Mouse (Mus musculus): Measurements from ENCODE around the gene Nphp4. TPM values are rescaled to one million over a fixed set of nuclear protein-coding genes. Genes with fewer than 3 reads are reported as not detected.

Gene Nphp4
- polyA plus RNA-seq, 1 experiment from 2014 or later = 3.5 TPM

DNA sequence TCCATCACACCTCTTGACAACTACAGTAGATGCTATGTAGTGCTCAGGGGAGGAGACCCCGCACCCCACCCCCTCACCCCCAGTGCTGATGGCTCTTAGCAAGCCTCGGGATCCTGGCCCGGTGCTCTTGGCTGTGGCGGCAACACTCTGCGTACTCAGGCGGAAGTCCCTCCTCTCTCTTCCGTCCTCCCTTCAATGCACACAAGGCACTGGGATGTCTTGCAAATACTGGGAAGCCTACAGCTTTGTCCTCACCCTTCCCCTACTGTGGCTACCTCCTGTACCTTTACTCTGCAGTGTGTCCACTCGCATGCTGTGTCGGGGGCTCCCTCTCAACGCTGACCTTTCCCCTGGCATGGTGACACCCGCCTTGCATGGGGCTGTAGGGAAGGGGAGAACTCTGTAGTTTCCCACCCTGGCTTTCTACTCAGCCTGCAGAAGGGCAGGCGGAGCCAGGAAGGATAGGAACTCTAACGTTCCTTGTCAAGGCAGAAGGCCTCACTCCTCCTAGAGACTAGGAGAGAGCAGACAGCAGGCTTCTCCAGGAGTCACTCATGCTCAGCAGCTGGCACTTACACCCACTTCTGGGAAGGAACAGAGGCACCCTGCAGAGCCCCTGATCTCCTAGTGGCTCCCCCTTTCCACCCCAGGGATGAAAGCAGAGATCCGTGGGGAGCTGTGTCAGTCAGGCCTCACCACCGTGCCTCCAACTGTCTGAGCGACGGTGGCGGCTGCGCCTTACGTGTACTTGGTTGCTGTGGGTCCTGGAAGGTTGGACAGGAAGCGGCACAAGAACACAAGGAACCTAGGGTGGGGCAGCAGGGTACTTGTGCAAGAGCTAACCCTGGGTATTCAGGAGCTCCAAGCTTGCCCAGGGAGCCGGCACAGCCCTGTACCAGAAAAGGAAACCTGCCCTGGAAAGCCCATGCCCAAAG, 28.5 kb upstream of the Nphp4 start:
- H3K9ac ChIP-seq (ENCODE audit: low read depth, low read length) = no peak overlapping the region
- H3K4me3 ChIP-seq (ENCODE audit: low read depth, low read length) = no peak overlapping the region
- no peaks in the 10 kb centered on the region for H3K27me3 ChIP-seq (ENCODE audit: control insufficient read depth, insufficient read depth, low read length)
- H3K9me3 ChIP-seq (ENCODE audit: control insufficient read depth, low read length) = no peaks in the 10 kb centered on the region
- H3K4me1 ChIP-seq (replicated peaks; ENCODE audit: control insufficient read depth, insufficient read depth, low read length) = no peaks in the 10 kb centered on the region
- ATAC-seq (ENCODE audit: low FRiP score) (no peak), DNase-seq (ENCODE audit: low spot score) (no peak)
- H3K36me3 ChIP-seq (ENCODE audit: control insufficient read depth, insufficient read depth, low read length) = no peaks in the 10 kb centered on the region
- H3K27ac ChIP-seq (ENCODE audit: low read depth, low read length) = no peak overlapping the region
- no peak overlapping the region for H3K4me2 ChIP-seq (replicated peaks; ENCODE audit: low read depth, low read length)
- WGBS = 88% methylated on average over 22 of the region's 22 CpGs

DNA sequence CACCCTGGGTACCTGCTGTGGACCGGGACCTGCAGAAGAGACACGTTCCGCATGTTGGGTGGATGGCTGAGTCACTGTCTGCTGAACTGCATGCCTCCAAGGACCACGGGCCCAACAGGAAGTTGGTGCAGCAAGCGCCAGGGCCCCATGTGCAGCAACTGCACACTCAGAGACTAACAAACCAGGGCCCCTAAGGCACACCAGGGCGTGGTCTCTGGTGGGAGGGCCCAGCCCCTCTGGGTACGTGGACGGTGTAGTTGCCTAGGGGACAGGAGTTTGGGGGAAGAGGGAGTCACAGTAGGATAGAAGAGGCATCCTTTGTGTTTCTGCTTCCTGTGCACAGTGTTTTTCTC, 27.9 kb upstream of the Nphp4 start:
- no peaks in the 10 kb centered on the region for H3K36me3 ChIP-seq (ENCODE audit: control insufficient read depth, insufficient read depth, low read length)
- no peaks in the 10 kb centered on the region for H3K9me3 ChIP-seq (ENCODE audit: control insufficient read depth, low read length)
- no peak for DNase-seq (ENCODE audit: low spot score)
- H3K27ac ChIP-seq (ENCODE audit: low read depth, low read length) = no peak overlapping the region
- H3K27me3 ChIP-seq (ENCODE audit: control insufficient read depth, insufficient read depth, low read length) = no peaks in the 10 kb centered on the region
- no peaks in the 10 kb centered on the region for H3K4me1 ChIP-seq (replicated peaks; ENCODE audit: control insufficient read depth, insufficient read depth, low read length)
- no peak for ATAC-seq (ENCODE audit: low FRiP score)
- 68% methylated on average over 8 of the region's 8 CpGs for WGBS
- no peak overlapping the region for H3K4me3 ChIP-seq (ENCODE audit: low read depth, low read length)
- no peak overlapping the region for H3K9ac ChIP-seq (ENCODE audit: low read depth, low read length)
- no peak overlapping the region for H3K4me2 ChIP-seq (replicated peaks; ENCODE audit: low read depth, low read length)

DNA sequence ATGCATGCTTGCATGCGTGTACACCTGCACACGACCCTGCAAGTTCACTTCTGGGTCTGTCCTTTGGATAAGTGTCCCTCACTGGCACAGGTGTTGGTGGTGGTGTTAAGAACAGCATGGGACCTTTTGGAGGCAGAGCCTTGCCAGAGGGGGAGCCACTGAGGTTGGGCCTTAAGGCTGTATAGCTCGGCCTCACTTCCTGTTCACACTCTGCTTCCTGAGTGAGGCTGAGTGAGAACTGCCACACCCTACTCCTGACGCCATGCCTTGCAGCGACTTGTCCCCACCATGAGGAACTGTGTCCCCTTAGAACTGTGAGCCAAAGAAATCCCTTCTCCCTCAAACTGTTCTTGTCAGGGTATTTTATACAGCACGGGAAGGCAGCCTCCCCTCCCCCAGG, 25.1 kb upstream of the Nphp4 start:
- H3K4me1 ChIP-seq (replicated peaks; ENCODE audit: control insufficient read depth, insufficient read depth, low read length) = no peaks in the 10 kb centered on the region
- DNase-seq (ENCODE audit: low spot score) (no peak), ATAC-seq (ENCODE audit: low FRiP score) (no peak)
- no peaks in the 10 kb centered on the region for H3K36me3 ChIP-seq (ENCODE audit: control insufficient read depth, insufficient read depth, low read length)
- H3K9ac ChIP-seq (ENCODE audit: low read depth, low read length) = no peak overlapping the region
- H3K9me3 ChIP-seq (ENCODE audit: control insufficient read depth, low read length) = no peaks in the 10 kb centered on the region
- no peak overlapping the region for H3K4me2 ChIP-seq (replicated peaks; ENCODE audit: low read depth, low read length)
- 85% methylated on average over 6 of the region's 6 CpGs for WGBS
- H3K27me3 ChIP-seq (ENCODE audit: control insufficient read depth, insufficient read depth, low read length) = no peaks in the 10 kb centered on the region
- no peak overlapping the region for H3K4me3 ChIP-seq (ENCODE audit: low read depth, low read length)
- H3K27ac ChIP-seq (ENCODE audit: low read depth, low read length) = no peak overlapping the region

DNA sequence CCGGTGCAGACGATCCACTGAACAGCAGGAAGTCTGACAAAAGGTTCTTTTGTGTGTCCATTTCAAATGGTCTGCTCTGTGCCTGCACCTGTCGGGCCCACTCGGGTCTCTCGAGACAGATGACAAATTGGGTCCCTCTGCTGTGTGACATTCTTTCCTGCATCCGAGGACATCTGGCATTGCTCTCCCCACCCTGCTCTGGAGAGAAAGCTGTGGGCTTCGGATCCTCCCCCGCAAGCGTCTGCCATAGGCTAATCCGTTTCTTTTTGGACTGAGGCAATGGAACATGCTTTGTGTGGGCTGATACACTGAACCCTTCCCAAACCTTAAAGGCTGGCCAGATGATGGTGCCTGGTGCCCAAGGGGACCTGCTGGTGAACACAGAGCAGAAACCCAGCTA, 23.4 kb upstream of the Nphp4 start:
- DNase-seq (ENCODE audit: low spot score) (peak; percentile 25), ATAC-seq (ENCODE audit: low FRiP score) (peak; percentile 72)
- no peaks in the 10 kb centered on the region for H3K9me3 ChIP-seq (ENCODE audit: control insufficient read depth, low read length)
- H3K4me1 ChIP-seq (replicated peaks; ENCODE audit: control insufficient read depth, insufficient read depth, low read length) = no peaks in the 10 kb centered on the region
- peak overlapping the region; percentile 63; the same call in 1 of the 2 replicates for H3K27ac ChIP-seq (ENCODE audit: low read depth, low read length)
- H3K9ac ChIP-seq (ENCODE audit: low read depth, low read length) = no peak overlapping the region
- H3K4me2 ChIP-seq (replicated peaks; ENCODE audit: low read depth, low read length) = no peak overlapping the region
- H3K27me3 ChIP-seq (ENCODE audit: control insufficient read depth, insufficient read depth, low read length) = no peaks in the 10 kb centered on the region
- no peaks in the 10 kb centered on the region for H3K36me3 ChIP-seq (ENCODE audit: control insufficient read depth, insufficient read depth, low read length)
- no peak overlapping the region for H3K4me3 ChIP-seq (ENCODE audit: low read depth, low read length)
- WGBS = 36% methylated on average over 10 of the region's 10 CpGs

DNA sequence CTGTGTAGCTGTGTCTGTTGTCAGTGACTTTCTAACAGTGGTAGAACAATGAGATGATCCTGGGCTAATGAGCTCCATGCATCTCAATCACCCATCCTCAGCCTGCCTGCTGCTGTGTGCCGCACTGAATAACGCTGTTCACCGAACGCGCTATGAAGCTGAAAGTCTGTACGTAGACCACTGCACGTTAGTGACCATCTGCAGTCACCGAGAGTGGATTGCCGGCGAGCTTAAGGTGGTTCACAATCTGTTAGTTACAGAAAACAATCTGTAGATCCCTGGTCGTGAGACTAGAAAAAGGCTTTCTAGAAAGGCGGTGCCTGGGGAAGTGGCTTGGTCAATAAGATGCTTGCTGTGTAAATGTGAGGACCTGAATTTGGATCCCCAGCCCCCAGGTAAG, 22.4 kb upstream of the Nphp4 start:
- H3K27me3 ChIP-seq (ENCODE audit: control insufficient read depth, insufficient read depth, low read length) = no peaks in the 10 kb centered on the region

DNA sequence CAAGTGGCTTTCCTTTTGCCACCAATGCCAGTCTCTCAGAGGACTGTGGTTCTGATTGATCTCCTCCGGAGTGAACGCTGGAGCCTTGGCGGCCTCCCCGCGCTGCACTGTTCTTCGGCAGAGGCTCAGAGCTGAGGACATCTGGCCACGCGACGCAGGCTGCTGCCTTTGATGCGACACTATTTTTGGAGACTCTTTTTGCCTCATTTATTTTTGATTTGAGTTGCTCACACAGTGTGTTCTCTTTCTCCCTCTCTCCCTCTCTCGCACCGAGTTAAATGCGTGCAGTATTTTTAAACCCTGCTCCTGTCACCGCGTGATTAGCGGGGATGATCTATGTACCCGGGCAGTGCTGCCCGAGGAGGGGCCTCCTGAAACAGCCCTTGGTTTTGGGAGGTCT, 19.9 kb upstream of the Nphp4 start:
- no peak overlapping the region for H3K9ac ChIP-seq (ENCODE audit: low read depth, low read length)
- no peaks in the 10 kb centered on the region for H3K9me3 ChIP-seq (ENCODE audit: control insufficient read depth, low read length)
- H3K27ac ChIP-seq (ENCODE audit: low read depth, low read length) = no peak overlapping the region
- H3K4me2 ChIP-seq (replicated peaks; ENCODE audit: low read depth, low read length) = no peak overlapping the region
- H3K4me1 ChIP-seq (replicated peaks; ENCODE audit: control insufficient read depth, insufficient read depth, low read length) = no peaks in the 10 kb centered on the region
- no peaks in the 10 kb centered on the region for H3K27me3 ChIP-seq (ENCODE audit: control insufficient read depth, insufficient read depth, low read length)
- H3K4me3 ChIP-seq (ENCODE audit: low read depth, low read length) = no peak overlapping the region
- DNase-seq (ENCODE audit: low spot score) = no peak
- no peak for ATAC-seq (ENCODE audit: low FRiP score)
- no peaks in the 10 kb centered on the region for H3K36me3 ChIP-seq (ENCODE audit: control insufficient read depth, insufficient read depth, low read length)
- 89% methylated on average over 18 of the region's 18 CpGs for WGBS

More for the DNA sequence above, 22.4 kb upstream of the Nphp4 start:
- ATAC-seq (ENCODE audit: low FRiP score) (no peak), DNase-seq (ENCODE audit: low spot score) (no peak)
- WGBS = 86% methylated on average over 12 of the region's 12 CpGs
- Histone ChIP-seq H3K27ac (ENCODE audit: low read depth, low read length) (peak overlapping the region; percentile 47; the same call in 1 of the 2 replicates), H3K9me3 (ENCODE audit: control insufficient read depth, low read length) (no peaks in the 10 kb centered on the region), H3K4me3 (ENCODE audit: low read depth, low read length) (no peak overlapping the region), H3K9ac (ENCODE audit: low read depth, low read length) (no peak overlapping the region), H3K4me1 (replicated peaks; ENCODE audit: control insufficient read depth, insufficient read depth, low read length) (no peaks in the 10 kb centered on the region), H3K36me3 (ENCODE audit: control insufficient read depth, insufficient read depth, low read length) (no peaks in the 10 kb centered on the region), H3K4me2 (replicated peaks; ENCODE audit: low read depth, low read length) (no peak overlapping the region)

DNA sequence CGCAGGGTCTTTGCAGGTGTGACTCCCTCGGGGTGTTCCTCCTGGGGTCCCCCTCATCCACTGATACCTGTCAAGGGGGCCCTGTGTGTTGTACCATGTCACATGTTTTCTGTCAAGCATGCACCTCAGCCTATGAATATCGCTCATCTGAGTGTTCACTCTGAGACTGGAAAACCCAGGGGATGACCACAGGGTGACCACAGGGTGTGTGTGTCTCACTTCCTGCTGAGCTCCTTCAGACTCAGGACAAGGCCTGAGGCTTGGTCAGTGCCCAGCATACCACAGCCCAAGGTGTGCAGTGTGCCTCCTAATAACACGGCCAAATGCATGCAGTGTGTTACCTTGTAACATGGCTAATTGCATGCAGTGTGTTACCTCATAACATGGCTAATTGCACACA, 18.8 kb upstream of the Nphp4 start:
- no peak for ATAC-seq (ENCODE audit: low FRiP score)
- H3K4me1 ChIP-seq (replicated peaks; ENCODE audit: control insufficient read depth, insufficient read depth, low read length) = no peaks in the 10 kb centered on the region
- H3K27ac ChIP-seq (ENCODE audit: low read depth, low read length) = no peak overlapping the region
- no peaks in the 10 kb centered on the region for H3K27me3 ChIP-seq (ENCODE audit: control insufficient read depth, insufficient read depth, low read length)
- no peaks in the 10 kb centered on the region for H3K36me3 ChIP-seq (ENCODE audit: control insufficient read depth, insufficient read depth, low read length)
- 85% methylated on average over 4 of the region's 4 CpGs for WGBS
- no peak overlapping the region for H3K4me3 ChIP-seq (ENCODE audit: low read depth, low read length)
- no peak overlapping the region for H3K4me2 ChIP-seq (replicated peaks; ENCODE audit: low read depth, low read length)
- no peak overlapping the region for H3K9ac ChIP-seq (ENCODE audit: low read depth, low read length)
- H3K9me3 ChIP-seq (ENCODE audit: control insufficient read depth, low read length) = no peaks in the 10 kb centered on the region
- no peak for DNase-seq (ENCODE audit: low spot score)

DNA sequence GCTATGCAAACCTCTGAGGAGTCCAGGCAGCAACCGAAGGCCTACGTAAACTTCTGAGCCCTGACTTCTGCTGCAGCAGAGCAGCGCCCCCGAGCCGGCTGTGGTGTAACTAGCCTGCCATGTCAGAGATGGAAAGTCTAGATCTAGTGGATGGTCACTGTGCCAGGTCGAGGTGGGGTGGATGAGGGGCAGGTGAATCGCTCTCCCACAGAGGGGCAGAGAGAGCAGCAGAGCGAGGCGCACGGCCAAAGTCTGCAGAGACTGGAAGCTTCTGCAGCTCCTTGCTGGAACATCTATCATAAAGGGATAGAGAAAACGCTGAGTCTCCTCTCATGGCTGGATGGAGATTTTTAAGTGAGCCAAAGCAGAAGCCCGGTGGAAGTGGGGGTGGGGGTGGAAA, 14.0 kb upstream of the Nphp4 start:
- no peak overlapping the region for H3K27ac ChIP-seq (ENCODE audit: low read depth, low read length)
- no peak overlapping the region for H3K9ac ChIP-seq (ENCODE audit: low read depth, low read length)
- H3K4me3 ChIP-seq (ENCODE audit: low read depth, low read length) = no peak overlapping the region
- H3K27me3 ChIP-seq (ENCODE audit: control insufficient read depth, insufficient read depth, low read length) = no peaks in the 10 kb centered on the region
- H3K4me1 ChIP-seq (replicated peaks; ENCODE audit: control insufficient read depth, insufficient read depth, low read length) = no peaks in the 10 kb centered on the region
- no peak overlapping the region for H3K4me2 ChIP-seq (replicated peaks; ENCODE audit: low read depth, low read length)
- no peaks in the 10 kb centered on the region for H3K36me3 ChIP-seq (ENCODE audit: control insufficient read depth, insufficient read depth, low read length)
- ATAC-seq (ENCODE audit: low FRiP score) (no peak), DNase-seq (ENCODE audit: low spot score) (no peak)
- 90% methylated on average over 12 of the region's 12 CpGs for WGBS
- H3K9me3 ChIP-seq (ENCODE audit: control insufficient read depth, low read length) = no peaks in the 10 kb centered on the region

DNA sequence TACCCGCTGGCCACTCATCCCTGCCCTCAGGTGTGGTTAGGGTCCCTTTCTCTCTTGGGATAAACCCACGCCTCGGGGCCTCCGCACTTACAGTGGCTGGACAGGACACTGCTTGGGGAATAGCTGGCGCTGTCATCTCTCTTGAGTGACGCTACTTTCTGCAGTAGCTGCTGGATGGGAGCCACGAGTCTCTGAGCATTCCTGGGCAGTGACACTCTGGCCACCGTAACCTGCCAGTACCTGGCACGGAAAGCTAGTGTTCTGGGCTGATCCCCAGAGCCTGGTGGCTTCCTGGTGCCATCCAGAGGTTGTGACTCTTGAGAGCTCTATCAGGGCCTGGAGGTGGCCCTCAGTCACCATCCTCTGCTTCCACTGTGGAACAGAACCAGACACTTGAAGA, 13.4 kb upstream of the Nphp4 start:
- Histone ChIP-seq H3K4me2 (replicated peaks; ENCODE audit: low read depth, low read length) (no peak overlapping the region), H3K9ac (ENCODE audit: low read depth, low read length) (no peak overlapping the region), H3K4me1 (replicated peaks; ENCODE audit: control insufficient read depth, insufficient read depth, low read length) (no peaks in the 10 kb centered on the region), H3K9me3 (ENCODE audit: control insufficient read depth, low read length) (no peaks in the 10 kb centered on the region), H3K4me3 (ENCODE audit: low read depth, low read length) (no peak overlapping the region), H3K27ac (ENCODE audit: low read depth, low read length) (no peak overlapping the region), H3K36me3 (ENCODE audit: control insufficient read depth, insufficient read depth, low read length) (no peaks in the 10 kb centered on the region), H3K27me3 (ENCODE audit: control insufficient read depth, insufficient read depth, low read length) (no peaks in the 10 kb centered on the region)
- WGBS = 87% methylated on average over 9 of the region's 9 CpGs
- DNase-seq (ENCODE audit: low spot score) (no peak), ATAC-seq (ENCODE audit: low FRiP score) (no peak)

All from hindbrain, embryonic 11.5 days (tissue).